Mouse (Mus musculus) mouse trophoblast stem cell (cell line): ENCODE results near the gene Ubr2.

ENCODE experiments used
- in situ Hi-C, 2 experiments: fragments of 300-500 bp; cut with MseI, MboI; formaldehyde crosslinking; loops; 2 replicates in 1 of 2; 3 replicates in 1 of 2; pipeline ENCODE4 v1.15.1; 2025

Ubr2 gene

DNA sequence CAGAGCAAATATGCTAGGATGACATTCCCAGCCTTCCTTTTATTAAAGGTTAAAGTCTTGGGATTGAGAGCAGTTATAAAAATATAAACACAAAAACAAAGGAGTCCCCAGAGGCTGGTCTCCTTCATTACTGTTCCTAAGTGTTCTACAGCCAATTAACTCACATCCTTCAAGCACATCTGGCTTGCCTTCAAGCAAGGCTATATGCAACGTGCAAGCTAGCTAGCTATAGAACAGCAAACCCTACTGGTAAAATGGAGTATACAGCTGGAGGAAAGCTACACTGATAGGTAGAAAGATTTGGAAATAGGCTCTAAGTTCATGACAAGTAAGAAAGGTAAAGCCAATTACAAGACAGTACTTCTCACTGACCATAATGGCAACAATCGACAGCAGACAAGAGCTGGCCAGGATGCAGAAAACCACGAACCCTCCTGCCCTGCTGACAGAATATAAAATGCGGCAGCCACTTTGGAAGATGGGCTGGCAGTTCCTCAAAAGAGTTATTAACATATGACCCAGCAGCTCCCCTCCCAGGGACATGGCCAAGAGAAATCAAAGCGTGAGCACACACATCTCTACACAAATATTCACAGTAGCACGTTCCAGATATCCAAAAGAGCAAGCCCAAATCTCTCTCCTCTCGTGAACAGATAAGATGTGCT lies 4.5 kb downstream of the Ubr2 start:
- in situ Hi-C loops: no loop called here

DNA sequence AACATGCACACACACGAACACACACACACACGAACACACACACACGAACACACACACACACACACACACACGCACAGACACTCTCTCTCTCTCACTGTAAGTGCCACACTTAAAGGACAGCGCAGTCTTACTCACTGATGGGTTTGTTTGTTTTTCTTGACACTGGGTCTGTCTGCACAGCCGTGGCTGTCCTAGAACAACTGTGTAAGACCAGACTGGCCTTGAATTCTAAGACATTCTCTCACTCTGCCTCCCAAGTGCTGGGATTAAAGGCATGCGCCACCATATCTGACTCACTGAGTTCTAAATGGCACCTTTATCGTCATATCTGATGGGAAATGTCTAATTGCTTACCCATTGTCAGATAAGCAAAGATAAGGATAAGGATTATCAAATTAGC lies 7.1 kb downstream of the Ubr2 start:
- in situ Hi-C loops: no loop called here

DNA sequence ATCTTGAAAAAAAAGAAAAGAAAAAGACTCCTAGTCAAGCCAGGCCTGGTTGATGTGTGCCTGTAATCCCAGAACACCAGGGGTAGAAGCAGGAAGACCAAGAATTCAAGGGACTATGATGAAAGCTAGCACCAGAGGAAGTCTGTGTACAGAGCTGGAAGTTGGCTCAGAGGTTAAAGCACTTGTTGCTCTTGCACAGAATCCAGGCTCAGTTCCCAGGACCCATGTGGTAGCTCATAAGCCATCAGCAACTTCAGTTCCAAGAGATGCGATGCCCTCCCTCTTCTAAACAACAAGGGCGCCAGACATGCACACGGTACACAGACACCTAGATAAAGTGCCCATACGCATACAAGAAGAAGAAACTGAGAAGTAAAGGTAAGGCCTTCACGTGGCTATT lies 8.0 kb downstream of the Ubr2 start:
- in situ Hi-C loops: no loop called here

DNA sequence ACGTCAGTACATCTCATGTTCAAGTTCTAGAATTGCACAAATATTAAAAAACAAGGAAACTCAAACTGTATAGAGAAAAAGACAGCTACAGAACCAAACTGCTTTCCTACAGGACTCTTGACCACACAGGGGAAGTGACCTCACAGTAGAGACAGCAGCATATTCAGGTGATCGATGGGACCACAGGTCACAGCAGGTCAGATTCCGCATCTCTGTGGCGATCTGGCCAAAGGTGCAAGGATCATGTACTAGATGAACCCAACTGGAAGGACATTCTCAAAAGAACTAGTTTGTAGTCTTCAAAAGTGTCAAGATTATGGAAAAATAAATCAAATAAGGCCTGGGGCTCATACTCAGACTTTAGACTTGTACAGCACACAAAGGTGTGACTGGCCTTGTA lies 11.5 kb downstream of the Ubr2 start:
- in situ Hi-C loops: no loop called here

DNA sequence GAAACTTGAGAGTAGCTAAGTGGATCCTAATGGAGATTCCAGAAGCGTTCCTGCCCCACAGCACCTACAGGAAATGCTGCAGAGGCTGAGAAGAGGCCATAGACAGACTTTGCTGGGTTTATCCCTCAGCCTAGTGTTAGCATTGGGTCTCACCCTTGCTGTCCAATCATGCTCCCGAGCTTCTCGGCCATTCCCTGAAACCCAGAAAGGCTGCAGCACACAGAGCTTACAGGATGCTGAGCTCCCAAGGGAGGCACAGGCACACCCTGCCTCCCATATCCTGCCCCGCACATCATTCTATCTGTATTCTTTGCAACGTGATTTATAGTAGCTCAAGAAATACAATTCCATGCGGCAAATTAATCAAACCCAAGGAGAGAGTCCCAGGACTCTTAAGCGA lies 13.9 kb downstream of the Ubr2 start:
- in situ Hi-C loops: no loop called here

DNA sequence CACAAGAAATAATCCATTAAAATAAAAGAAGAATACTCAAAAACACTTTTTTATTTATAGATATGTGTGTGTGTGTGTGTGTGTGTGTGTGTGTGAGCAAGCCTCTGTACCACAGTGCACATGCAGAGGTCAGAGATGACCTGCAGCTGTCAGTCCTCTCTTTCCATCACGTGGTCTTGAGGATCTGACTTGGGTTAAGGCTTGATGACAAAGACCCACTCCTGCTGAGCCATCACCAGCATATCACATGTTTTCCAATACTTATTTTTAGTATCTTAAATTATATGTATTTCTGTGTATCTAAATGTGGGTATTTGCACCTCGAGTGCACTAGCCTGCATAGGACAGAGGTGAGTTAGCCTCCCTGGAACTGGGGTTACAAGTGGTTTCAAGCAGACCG lies 14.7 kb downstream of the Ubr2 start:
- in situ Hi-C loops: no loop called here

DNA sequence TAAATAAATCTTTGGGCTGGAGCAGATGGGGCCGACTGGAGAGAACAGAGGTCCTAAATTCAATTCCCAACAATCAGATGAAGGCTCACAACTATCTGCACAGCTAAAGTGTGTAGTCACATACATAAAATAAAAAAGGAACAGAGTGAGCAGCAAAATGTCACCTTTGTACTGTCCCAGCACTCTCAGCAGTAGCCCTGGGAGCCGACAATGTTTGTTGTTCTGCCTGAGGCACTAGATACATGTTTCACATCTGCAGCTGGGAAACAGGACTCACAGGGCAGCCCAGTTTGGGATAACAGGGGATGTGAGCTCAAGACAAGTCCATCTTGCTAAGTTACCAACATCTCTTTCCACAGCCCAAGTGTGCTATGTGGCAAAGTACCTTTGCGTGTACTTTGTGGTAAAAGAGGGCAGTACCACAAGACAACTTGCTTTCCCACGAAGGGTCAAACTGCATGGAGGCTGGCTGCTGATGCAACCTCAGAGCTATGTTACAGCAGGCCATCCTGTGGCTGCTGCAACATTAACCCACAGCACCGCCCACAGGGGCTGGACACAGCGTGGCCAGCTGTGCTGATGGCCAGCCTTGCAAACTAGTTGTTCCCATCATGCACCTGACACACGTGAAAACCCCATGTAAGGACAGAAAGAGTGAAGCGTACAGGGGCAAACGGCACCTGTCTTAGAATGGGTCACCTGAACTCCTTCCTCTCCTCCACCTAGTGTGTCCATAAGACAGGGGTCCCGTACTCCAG lies 15.5 kb downstream of the Ubr2 start:
- in situ Hi-C loops: no loop called here

DNA sequence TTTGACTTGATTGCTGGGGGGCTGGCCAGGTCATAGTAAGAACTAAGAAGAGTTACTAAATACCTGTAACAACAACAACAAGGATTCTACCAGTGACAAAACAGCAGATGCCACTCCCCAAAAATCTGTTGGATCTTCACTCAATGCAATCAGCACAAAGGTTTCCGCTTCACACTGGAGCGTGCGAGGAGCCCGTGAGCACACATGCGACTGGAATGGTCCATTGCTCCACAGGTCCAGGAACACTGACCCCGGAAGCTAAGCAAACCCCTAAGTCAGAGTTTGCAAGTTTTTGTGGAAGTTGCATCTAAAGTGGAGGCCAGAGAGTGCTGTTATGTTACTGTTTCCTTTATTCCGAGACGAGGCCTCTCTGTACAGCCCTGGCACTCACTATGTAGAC lies 16.7 kb downstream of the Ubr2 start:
- in situ Hi-C loops: no loop called here

DNA sequence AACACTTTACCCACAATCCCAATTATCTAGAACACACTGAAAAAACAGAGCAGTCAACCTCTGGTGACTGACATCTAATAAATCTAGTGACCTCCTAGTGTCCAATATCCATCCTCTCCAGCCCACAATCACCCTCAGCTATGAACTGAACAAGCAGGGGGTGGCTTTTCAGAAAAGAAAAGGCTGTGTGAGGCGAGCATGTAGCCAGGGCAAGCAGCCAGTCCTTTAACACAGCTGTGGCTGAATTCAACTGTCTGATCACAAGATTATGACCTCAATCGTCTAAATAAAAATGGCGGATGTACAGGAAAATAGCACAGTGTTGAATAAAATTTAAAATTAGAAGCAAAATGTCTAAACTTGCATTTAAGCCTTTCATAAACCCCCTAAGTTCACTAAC lies 22.7 kb downstream of the Ubr2 start:
- in situ Hi-C loops: no loop called here

DNA sequence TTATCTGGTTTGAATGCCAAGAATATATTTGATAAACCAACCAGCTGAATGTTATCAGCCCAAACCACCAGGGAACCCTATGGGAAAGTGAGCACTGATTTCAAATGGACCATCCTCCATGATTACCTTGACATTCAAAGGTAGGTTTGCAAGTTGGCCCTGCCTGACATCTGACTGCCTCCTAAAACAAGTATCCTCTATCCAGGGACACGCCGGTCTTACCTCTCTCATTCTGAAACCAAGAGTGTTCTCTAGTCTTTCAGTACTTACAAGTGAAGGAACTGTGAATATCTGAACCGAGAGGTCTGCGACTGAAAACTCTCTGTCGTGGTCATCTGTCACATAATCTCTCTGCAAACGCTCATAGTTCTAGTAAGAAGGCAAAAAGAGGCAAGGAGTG lies 30.3 kb downstream of the Ubr2 start:
- in situ Hi-C loops: no loop called here

DNA sequence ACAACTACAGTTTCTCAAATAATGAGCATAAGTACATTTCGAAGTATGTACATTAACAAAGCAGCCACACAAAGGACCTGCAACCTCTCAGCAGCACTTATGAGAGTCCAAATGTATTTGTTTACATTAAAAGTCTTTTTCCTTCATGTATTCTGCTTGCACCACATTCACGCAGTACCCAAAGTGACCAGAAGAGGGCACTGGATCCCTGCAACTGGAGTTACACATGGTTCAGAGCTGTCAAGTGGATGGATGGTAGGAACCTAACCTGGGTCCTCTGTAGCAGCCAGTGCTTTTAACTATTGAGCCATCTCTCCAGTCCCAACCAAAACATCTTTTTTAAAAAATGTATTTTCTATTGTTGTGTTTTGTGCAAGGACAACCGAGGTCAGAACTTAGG lies 35.2 kb downstream of the Ubr2 start:
- in situ Hi-C loops: loop anchor here (5.0 kb wide), 1 partner anchor 57 kb away; no protein-coding TSS in a partner anchor

DNA sequence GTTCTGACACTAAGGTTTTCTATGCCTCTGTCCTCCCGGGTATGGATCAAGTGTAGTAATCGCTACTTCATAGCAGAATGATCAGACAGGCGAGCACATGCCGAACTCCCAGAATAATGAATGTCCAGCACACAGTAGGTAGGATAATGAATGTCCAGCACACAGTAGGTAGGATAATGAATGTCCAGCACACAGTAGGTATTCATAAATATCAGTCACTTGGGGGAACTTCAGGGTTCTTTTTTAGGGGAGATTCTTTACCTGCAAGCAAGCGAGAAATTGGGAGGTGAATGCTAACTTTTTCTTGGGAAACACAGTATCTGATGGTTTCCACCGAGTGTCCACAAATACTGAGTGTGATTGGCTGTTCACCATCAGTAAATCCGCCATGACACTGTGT lies 37.8 kb downstream of the Ubr2 start:
- in situ Hi-C loops: no loop called here

DNA sequence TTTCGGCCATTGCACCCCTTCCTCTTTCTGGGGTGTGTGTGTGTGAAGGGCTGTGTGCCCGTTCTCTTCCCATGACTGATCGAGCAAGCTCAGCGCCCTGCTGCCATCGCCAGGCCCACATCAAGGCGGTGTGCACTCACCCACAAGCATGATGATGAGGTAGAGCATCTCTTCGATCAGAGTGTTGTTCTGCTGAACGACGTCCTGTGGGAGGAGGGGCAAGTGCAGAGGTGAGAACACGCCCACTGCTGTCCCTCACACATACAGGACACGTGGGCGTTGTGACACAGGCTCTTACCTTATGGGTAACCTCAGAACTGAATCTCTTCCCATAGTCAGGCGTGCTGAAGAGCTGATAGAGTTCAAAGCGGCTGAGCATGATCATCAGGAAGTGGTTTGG lies 43.5 kb downstream of the Ubr2 start:
- in situ Hi-C loops: no loop called here

DNA sequence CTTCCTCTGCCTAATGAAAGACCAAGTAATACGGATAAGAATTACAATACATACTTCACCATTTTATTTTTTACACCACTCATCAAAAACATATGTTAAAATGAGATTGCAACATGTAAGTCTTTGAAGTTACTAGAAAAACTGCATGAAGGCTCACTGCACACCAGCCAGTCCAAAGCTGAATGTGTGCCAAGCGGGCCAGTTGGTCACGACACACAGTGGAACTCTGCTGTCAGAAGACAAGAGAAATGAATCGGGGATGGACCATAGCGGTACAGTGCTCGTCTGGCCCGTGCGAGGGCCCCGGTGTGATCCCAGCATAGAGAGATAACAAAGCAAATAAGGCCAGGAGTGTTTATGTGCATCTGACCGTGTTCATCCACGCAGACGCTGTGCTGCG lies 47.2 kb downstream of the Ubr2 start:
- in situ Hi-C loops: no loop called here

DNA sequence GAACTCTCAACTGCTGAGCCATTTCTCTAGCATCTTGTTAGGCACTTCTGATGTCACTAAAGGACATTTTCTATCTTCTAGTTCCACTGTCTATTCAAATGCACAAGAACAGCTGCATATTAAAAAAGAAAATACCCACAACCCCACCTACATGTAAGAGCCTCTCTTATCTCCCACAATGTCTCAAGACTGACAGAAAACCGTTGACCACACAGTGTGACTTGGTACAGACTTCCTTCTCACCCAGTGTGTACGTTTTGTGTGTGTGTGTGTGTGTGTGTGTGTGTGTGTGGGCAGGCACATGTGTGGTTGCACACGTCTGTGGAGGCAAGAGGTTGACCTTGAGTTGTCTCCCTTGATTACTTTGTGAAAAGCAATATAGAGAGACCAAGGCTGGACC lies 48.2 kb downstream of the Ubr2 start:
- in situ Hi-C loops: no loop called here

DNA sequence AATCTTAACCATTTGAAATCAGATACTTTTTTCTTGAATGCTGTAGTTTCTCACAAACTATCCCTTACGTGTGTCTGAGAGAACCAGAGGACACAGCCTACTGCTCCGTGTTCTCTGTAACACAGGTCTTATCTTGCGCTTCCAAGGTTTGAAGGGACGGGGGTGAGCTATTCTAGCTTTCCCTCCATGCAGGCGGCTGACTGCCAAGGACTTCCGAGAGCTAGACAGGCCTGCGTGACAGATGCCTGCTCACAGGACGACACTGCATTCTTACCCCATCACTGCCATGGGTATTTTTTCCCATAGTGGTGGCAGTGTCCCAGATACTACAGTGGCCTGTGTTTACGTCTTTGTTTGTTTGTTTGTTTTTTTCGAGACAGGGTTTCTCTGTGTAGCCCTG lies 50.1 kb downstream of the Ubr2 start:
- in situ Hi-C loops: no loop called here

DNA sequence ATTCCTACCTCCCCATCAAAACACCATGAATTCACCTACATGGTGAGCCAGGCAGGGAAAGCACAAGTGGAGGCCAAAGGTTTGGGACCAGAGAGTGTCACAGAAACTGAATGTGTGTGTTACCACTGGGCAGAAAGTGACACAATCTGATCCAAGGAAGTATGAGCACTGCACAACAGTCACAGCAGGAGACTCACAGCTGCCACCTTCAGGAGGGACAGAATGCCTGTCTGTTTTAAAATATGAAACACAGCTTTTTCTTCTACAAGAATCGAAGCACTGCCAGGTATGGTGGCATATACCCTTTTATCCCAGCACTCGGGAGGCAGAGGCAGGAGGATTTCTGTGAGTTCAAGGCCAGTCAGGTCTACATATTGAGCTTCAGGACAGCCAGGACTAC lies 52.3 kb downstream of the Ubr2 start:
- in situ Hi-C loops: no loop called here

DNA sequence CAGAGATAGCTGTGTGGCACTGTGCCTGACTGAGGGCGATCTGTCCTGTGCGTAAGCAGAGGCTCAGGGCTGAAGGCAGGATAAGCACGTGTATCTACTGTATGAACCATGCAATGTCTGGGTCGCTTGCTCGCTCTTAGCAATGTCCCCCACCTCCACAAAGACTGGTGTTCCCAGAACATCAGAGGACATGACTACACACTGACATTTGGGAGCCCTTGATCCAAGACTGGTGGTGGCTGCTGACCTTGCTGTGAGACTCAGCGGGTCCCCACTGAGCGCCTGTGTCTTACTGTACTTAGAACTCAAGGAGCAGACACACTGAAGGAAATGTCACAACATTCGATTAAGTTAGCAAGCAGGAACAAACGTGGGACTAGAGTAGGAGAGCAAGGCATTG lies 64.1 kb downstream of the Ubr2 start:
- in situ Hi-C loops: no loop called here

DNA sequence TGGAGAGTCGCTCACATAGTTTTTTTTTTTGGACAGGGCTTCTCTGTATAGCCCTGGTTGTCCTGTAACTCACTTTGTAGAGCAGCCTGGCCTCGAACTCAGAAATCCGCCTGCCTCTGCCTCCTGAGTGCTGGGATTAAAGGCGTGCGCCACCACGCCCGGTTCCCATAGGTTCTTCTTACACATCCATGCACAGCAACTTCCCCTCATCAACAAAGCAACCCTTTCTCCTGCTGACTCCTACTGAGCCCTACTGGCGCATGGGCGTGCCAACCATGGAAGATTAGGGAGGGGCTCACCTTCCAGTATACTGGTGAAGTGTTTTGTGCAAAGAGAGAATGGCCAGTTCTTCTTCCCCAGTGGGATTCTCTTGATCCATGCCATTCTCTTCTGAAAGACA lies 67.9 kb downstream of the Ubr2 start:
- in situ Hi-C loops: no loop called here

DNA sequence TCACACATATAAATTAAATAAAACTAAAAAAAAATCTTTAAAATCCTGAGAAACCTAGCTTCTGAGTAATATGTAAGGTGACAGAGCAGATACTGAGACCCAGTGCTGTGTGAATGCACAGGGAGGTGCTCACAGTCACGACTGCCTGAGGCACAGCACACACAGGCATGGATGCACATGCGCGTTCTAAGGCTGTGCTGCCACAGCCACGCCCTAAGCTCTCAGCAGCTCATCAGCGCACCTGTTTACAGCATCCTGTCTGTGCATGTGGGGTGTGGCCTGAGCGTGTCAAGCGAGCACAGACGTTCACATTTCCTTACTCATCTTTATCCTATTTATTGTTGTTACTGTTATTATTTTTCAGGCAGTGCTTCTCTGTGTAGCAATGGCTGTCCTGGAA lies 69.9 kb downstream of the Ubr2 start:
- in situ Hi-C loops: no loop called here

DNA sequence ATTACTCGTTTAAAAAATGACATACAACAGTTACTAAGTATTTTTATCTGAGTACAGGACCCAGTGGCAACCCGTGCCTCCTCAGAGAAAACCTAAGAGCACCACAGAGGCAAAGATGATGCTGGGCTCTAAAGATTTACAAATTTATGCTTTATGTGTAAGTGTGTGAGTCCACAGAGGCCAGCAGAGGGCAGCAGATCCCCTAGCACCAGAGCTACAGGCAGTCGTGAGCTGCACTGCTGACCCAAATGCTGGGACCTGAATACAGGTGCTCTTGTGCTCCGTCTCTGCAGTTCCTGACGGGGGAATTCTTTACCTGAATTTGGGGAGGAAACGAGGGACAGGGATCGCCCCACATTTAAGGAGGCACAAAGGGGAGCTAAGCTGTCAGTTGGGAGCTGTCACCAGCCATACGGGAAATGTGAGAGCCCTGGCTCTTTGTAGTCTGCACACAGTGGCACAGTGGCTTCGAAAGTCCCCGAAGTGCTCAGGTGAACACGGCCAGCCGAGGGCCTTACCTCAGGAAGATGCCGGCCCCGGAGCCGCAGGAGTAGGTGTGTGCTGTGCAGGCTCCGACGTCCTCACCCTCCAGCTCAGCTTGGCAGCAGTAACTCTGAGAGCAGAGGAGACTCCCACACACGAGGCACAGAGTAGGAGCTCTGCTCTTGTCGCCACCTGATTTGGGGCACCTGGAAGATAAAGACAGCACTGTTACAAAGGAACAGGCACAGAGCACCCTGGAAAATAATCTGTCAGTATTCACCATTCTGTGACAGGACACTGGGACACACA lies 76.6 kb downstream of the Ubr2 start:
- in situ Hi-C loops: no loop called here

DNA sequence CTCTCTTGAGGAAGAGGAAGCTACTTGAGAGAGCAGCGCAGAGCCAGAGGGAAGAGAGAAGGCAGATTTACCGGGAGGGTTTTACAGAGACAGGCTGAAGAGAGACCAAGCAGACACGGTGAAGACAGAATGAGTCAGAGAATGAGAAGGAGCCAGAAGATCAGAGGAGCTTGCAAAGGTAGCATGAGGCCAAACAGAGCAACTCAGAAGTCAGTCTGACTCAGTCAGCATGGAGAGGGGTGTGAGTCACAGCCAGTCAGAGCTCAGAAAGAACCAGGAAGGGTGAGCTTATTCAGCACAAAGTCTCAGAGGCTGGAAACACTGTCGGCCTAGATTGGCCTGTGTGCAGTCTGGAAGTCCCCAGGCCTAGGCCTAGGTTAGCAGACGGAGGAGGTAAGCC lies 77.4 kb downstream of the Ubr2 start:
- in situ Hi-C loops: no loop called here

DNA sequence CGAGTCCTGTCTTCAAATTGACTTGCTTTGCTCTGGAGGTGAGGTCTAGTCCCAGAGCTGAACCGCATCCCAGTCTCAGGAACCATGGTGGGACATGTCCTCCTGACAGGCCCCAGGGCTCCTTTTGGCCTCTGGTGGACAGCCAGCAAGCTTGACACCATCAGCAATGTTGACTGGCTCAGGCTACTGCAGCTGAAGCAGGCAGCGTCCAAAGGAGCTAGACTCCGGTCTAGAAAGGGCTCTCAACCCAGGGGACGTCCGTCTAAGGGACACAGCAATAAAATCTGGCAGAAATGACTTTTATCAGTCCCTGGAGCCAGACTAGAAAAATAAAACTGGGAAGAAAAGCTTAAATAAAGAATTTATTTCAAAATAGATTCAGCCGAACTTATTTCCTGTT lies 80.5 kb downstream of the Ubr2 start:
- in situ Hi-C loops: no loop called here
